In the genomic region with DNA sequence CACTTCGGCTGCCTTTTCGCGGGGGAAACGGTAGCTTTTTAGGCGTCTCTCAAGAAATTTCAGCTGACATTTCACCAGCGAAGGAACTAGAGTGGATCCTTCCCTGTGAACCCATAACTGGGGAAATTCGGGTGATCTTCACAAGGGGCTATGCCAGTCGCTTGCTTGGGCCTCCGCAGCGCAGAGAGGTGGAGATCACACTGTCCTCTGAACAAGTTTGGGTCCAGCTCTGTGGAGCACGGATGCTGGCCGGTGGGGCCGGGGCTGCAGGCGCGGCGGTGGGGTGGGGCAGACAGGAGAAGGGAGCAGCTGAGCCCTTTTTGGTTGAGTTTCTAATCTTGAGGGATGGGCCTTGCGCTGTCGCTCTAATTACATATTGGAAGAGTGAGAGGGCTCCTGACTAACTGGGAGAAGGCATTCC, we compare ENCODE assay signal across 18 mouse cellular contexts. TPM values are rescaled to one million over a fixed set of nuclear protein-coding genes. Genes with fewer than 3 reads are reported as not detected.
DNase-seq lines count a peak whose midpoint lies in the region; ATAC-seq lines count a peak whose summit lies in the region.
"Had no signal": no experiment of that assay in that cellular context is flagged by ENCODE, and none has a peak within 500 bp of the region (broad histone marks: within the 10 kb centered on the region; RNA-seq: fewer than 3 reads in every experiment).

No protein-coding gene starts in this region.

- no peaks in the 10 kb centered on the region for H3K36me3 ChIP-seq in hindbrain, embryonic 10.5 days
- H3K36me3 ChIP-seq in hindbrain, embryonic 14.5 days (replicated peaks; ENCODE audit: control insufficient read depth, insufficient read depth), result no peaks in the 10 kb centered on the region
- H3K36me3 ChIP-seq in neural tube, embryonic 15.5 days, result no peaks in the 10 kb centered on the region
- H3K36me3 ChIP-seq in limb, embryonic 10.5 days, result peaks cover 75% of the 10 kb centered on the region
- H3K36me3 ChIP-seq: G1E; hindbrain, embryonic 13.5 days; liver, embryonic 13.5 days; neural tube, embryonic 12.5 days had no signal

- no peak overlapping the region for H3K4me3 ChIP-seq in hindbrain, embryonic 10.5 days
- H3K4me3 ChIP-seq in hindbrain, embryonic 14.5 days (replicated peaks; ENCODE audit: low read length), result no peak overlapping the region
- H3K4me3 ChIP-seq in neural tube, embryonic 15.5 days (replicated peaks), result no peak overlapping the region
- peak overlapping the region; percentile 88 for H3K4me3 ChIP-seq in limb, embryonic 10.5 days
- H3K4me3 ChIP-seq: hindbrain, embryonic 13.5 days; liver, embryonic 13.5 days; neural tube, embryonic 12.5 days had no signal

- peaks cover 100% of the 10 kb centered on the region for H3K27me3 ChIP-seq in hindbrain, embryonic 10.5 days (ENCODE audit: insufficient read depth, poor library complexity, severe bottlenecking)
- H3K27me3 ChIP-seq in hindbrain, embryonic 14.5 days (ENCODE audit: control insufficient read depth, insufficient read depth, low read length), result peaks cover 98% of the 10 kb centered on the region
- peaks cover 93% of the 10 kb centered on the region for H3K27me3 ChIP-seq in neural tube, embryonic 15.5 days (replicated peaks)
- peaks cover 53% of the 10 kb centered on the region for H3K27me3 ChIP-seq in limb, embryonic 10.5 days (ENCODE audit: low read depth, poor library complexity, severe bottlenecking)

- no peaks in the 10 kb centered on the region for H3K9me3 ChIP-seq in hindbrain, embryonic 10.5 days
- H3K9me3 ChIP-seq in hindbrain, embryonic 14.5 days (ENCODE audit: control insufficient read depth, low read length), result no peaks in the 10 kb centered on the region
- no peaks in the 10 kb centered on the region for H3K9me3 ChIP-seq in neural tube, embryonic 15.5 days (replicated peaks)
- H3K9me3 ChIP-seq in limb, embryonic 10.5 days (replicated peaks), result no peaks in the 10 kb centered on the region
- H3K9me3 ChIP-seq: hindbrain, embryonic 13.5 days; liver, embryonic 13.5 days; neural tube, embryonic 12.5 days had no signal

- no peak for ATAC-seq in hindbrain, embryonic 14.5 days (ENCODE audit: low FRiP score)
- ATAC-seq in neural tube, embryonic 15.5 days (ENCODE audit: low FRiP score), result no peak

- no peak overlapping the region for H3K9ac ChIP-seq in hindbrain, embryonic 14.5 days
- H3K9ac ChIP-seq in neural tube, embryonic 15.5 days (replicated peaks), result no peak overlapping the region
- H3K9ac ChIP-seq: hindbrain, embryonic 13.5 days; liver, embryonic 13.5 days; neural tube, embryonic 12.5 days had no signal

- DNase-seq in hindbrain, embryonic 10.5 days (ENCODE audit: low spot score), result peak; percentile 56
- no peak for DNase-seq in hindbrain, embryonic 14.5 days (ENCODE audit: low spot score)
- DNase-seq in neural tube, embryonic 10.5 days (ENCODE audit: extremely low spot score, low spot score), result peak; percentile 65
- DNase-seq in limb, embryonic 10.5 days (ENCODE audit: low spot score), result peak; percentile 65
- no peak for DNase-seq in MN1 (ENCODE audit: low spot score)
- no peak for DNase-seq in layer of hippocampus, adult 18-20 months (ENCODE audit: low spot score in 2 of 2)
- DNase-seq: adrenal gland, postnatal 10 days; cerebellum, adult 2 months; gastrocnemius, postnatal 36 days; kidney, adult 2 months; liver, embryonic 13.5 days; lung, postnatal 10 days had no signal

- H3K4me2 ChIP-seq in hindbrain, embryonic 14.5 days (replicated peaks), result no peak overlapping the region
- no peak overlapping the region for H3K4me2 ChIP-seq in neural tube, embryonic 15.5 days
- H3K4me2 ChIP-seq: hindbrain, embryonic 13.5 days; liver, embryonic 13.5 days; neural tube, embryonic 12.5 days had no signal

- H3K27ac ChIP-seq in hindbrain, embryonic 10.5 days, result no peak overlapping the region
- H3K27ac ChIP-seq in hindbrain, embryonic 14.5 days, result no peak overlapping the region
- no peak overlapping the region for H3K27ac ChIP-seq in neural tube, embryonic 15.5 days (replicated peaks)
- H3K27ac ChIP-seq in limb, embryonic 10.5 days, result peak overlapping the region; percentile 99
- H3K27ac ChIP-seq: hindbrain, embryonic 13.5 days; liver, embryonic 13.5 days; neural tube, embryonic 12.5 days had no signal

- under 1% methylated on average over 18 of the region's 18 CpGs for WGBS in hindbrain, embryonic 10.5 days
- WGBS in hindbrain, embryonic 14.5 days, result under 1% methylated on average over 18 of the region's 18 CpGs
- 2% methylated on average over 18 of the region's 18 CpGs for WGBS in neural tube, embryonic 15.5 days
- WGBS in limb, embryonic 10.5 days, result under 1% methylated on average over 18 of the region's 18 CpGs

- H3K4me1 ChIP-seq in hindbrain, embryonic 10.5 days (replicated peaks), result peaks cover 6% of the 10 kb centered on the region
- H3K4me1 ChIP-seq in hindbrain, embryonic 14.5 days (replicated peaks; ENCODE audit: control insufficient read depth, insufficient read depth, low read length), result no peaks in the 10 kb centered on the region
- 0 out of 2 replicates have a peak, but pooled peaks cover 4% of the 10 kb centered on the region for H3K4me1 ChIP-seq in neural tube, embryonic 15.5 days
- H3K4me1 ChIP-seq in limb, embryonic 10.5 days, result peaks cover 69% of the 10 kb centered on the region
- H3K4me1 ChIP-seq: hindbrain, embryonic 13.5 days; liver, embryonic 13.5 days had no signal

RNA-seq across cellular contexts. Expression of a gene that starts 21.2 kb away (rescaled TPM):
- polyA plus RNA-seq in hindbrain, embryonic 10.5 days (2016; fragmentation: Nextera tagmentation; extraction: Ambion mirVana), result 2.2 and 2.3 TPM in 2 replicates
- 0.32 and 0.82 TPM in 2 replicates for polyA plus RNA-seq in hindbrain, embryonic 14.5 days (2014; fragmentation: Nextera tagmentation; extraction: Ambion mirVana)
- polyA plus RNA-seq in neural tube, embryonic 15.5 days (2015; fragmentation: Nextera tagmentation; extraction: Ambion mirVana), result 0.19 and 0.29 TPM in 2 replicates
- polyA plus RNA-seq in limb, embryonic 10.5 days (2016; fragmentation: Nextera tagmentation; extraction: Ambion mirVana), result 25.8 and 41.2 TPM in 2 replicates
- under 1 TPM; 0.48 to 0.54 TPM for total RNA-seq in layer of hippocampus, adult 18-20 months (2021)
- total RNA-seq: common myeloid progenitor, adult 5-6 weeks had no signal
- polyA plus RNA-seq: G1E; large intestine, adult 2 months had no signal

Comparison
In these comparisons a context has a peak if more than half of its experiments do, and no peak if none do; other contexts are left out.
1. DNase-seq: peak in hindbrain, embryonic 10.5 days (single experiment), neural tube, embryonic 10.5 days (single experiment) and limb, embryonic 10.5 days (single experiment); none in hindbrain, embryonic 14.5 days (single experiment), MN1 (single experiment) and layer of hippocampus, adult 18-20 months (0 of 2).